Mouse (Mus musculus): ENCODE data around the gene Vcl. TPM values are rescaled to one million over a fixed set of nuclear protein-coding genes. Genes with fewer than 3 reads are reported as not detected.

The Vcl gene
- polyA plus RNA-seq, 1 experiment from 2014 or later: 108 TPM

DNA sequence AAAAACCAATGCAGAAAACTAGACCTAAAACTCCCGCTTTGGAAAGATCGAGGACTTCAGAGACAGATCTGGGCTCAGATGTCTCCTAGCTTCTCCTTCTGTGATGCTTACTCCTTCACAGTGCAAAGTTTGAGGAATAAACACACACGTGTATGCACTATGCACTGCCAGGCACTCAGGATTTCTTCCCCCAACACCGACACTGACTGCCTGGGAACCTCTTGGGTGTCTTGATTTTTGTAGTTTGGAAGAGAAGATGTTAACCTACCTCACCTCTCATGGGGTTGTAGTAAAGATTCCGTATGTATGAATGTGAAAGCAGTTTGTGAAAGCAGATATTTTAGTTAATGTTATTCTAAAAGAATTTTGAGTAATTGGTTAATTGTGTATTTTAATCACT is 88.7 kb downstream of the Vcl start:
- Histone ChIP-seq H3K4me1 (replicated peaks) (no peaks in the 10 kb centered on the region; the same call in 1 of the 2 replicates), H3K27me3 (replicated peaks) (no peaks in the 10 kb centered on the region), H3K27ac (ENCODE audit: poor library complexity, severe bottlenecking) (no peak overlapping the region), H3K9me3 (replicated peaks) (no peaks in the 10 kb centered on the region), H3K4me2 (no peak overlapping the region), H3K4me3 (no peak overlapping the region), H3K9ac (no peak overlapping the region), H3K36me3 (peaks cover 83% of the 10 kb centered on the region)
- WGBS: 86% methylated on average over 5 of the region's 5 CpGs
- no peak for ATAC-seq (ENCODE audit: insufficient number of reproducible peaks, low FRiP score)

DNA sequence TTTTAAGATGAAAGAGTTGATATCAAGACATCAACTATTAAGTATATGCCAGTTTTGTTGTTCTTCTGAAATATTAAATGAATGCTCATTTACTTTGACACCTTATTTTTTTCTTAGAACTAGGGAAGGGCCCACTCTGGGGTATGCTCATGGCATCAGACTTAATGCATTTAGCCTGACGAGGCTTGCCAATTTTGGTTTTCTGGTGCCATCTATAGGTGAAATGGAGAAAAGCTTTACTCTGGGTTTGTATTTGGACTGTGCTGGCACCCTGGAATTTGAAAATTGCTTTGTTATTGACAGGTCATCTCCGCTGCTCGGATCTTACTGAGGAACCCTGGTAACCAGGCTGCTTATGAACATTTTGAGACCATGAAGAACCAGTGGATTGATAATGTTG is 89.8 kb downstream of the Vcl start:
- 0 out of 2 replicates have a peak, but pooled peaks have one; percentile 36 for ATAC-seq (ENCODE audit: insufficient number of reproducible peaks, low FRiP score)

DNA sequence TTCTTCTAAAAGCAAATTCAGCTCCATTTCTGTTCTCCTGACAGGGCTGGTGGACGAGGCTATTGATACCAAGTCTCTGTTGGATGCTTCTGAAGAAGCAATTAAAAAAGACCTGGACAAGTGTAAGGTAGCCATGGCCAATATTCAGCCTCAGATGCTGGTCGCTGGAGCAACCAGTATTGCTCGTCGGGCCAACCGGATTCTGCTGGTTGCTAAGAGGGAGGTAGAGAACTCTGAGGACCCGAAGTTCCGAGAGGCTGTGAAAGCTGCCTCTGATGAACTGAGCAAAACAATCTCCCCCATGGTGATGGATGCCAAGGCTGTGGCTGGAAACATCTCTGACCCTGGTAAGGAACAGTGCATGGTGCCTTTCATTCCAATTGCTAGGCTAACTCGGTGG is 91.2 kb downstream of the Vcl start:
- WGBS: 90% methylated on average over 8 of the region's 8 CpGs
- Histone ChIP-seq H3K9me3 (replicated peaks) (no peaks in the 10 kb centered on the region), H3K4me1 (replicated peaks) (no peaks in the 10 kb centered on the region; the same call in 1 of the 2 replicates), H3K4me2 (no peak overlapping the region), H3K36me3 (peaks cover 85% of the 10 kb centered on the region), H3K9ac (no peak overlapping the region), H3K27me3 (replicated peaks) (no peaks in the 10 kb centered on the region), H3K27ac (ENCODE audit: poor library complexity, severe bottlenecking) (no peak overlapping the region), H3K4me3 (no peak overlapping the region)
- no peak for ATAC-seq (ENCODE audit: insufficient number of reproducible peaks, low FRiP score)

More for the DNA sequence above, 89.8 kb downstream of the Vcl start:
- 53% methylated on average over 3 of the region's 3 CpGs for whole genome bisulfite sequencing
- Histone ChIP-seq H3K4me2 (no peak overlapping the region), H3K9ac (no peak overlapping the region), H3K36me3 (peaks cover 81% of the 10 kb centered on the region), H3K27me3 (replicated peaks) (no peaks in the 10 kb centered on the region), H3K4me3 (no peak overlapping the region), H3K27ac (ENCODE audit: poor library complexity, severe bottlenecking) (no peak overlapping the region), H3K9me3 (replicated peaks) (no peaks in the 10 kb centered on the region), H3K4me1 (replicated peaks) (no peaks in the 10 kb centered on the region; the same call in 1 of the 2 replicates)

DNA sequence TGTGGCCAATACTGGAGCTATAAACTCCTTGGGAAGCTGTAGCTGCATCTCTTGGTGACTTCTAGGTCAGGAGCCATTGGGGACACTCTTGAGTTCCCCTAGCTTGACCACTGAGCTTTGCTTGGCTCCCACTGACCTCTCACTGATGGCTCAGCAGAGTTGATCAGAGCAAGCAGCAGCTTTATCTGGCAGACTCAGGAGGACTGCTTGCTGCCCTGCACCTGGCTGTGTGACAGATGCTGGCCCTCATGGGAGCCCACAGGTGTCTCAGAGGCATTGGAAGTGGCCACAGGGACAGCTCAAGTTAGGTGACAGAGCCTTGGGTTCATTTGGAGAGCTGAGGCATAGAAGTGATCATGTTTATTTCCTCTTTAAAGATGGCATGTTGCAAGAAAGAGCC is 98.3 kb downstream of the Vcl start:
- Histone ChIP-seq H3K4me1 (replicated peaks) (peaks cover 16% of the 10 kb centered on the region), H3K9me3 (replicated peaks) (no peaks in the 10 kb centered on the region), H3K27ac (ENCODE audit: poor library complexity, severe bottlenecking) (no peak overlapping the region), H3K36me3 (peaks cover 87% of the 10 kb centered on the region), H3K9ac (no peak overlapping the region), H3K4me2 (no peak overlapping the region), H3K4me3 (no peak overlapping the region), H3K27me3 (replicated peaks) (no peaks in the 10 kb centered on the region)
- ATAC-seq (ENCODE audit: insufficient number of reproducible peaks, low FRiP score): no peak

DNA sequence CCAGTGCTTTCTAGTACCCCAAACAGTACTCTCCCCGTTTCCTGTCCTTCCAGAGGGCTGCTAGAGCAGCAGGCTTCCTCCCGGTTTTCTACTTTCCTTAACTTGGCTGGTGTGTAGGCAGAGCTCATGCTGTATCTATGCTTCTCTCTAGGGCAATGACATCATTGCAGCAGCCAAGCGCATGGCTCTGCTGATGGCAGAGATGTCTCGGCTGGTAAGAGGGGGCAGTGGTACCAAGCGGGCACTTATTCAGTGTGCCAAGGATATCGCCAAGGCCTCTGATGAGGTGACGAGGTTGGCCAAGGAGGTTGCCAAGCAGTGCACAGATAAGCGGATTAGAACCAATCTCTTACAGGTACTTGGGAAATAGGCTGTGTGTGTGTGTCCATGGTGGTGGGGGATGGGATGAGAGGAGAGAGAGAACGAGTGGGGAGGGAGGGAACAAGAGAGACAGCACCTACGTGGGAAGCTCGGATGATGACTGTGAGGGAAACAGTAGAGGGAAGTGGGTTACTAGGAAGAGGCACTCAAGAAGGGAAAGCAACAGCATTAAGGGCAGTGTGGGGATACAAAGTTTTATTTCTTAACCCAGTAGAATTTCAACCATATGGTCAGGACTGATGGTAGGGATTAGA is 99.9 kb downstream of the Vcl start:
- peaks cover 80% of the 10 kb centered on the region for H3K36me3 ChIP-seq
- peaks cover 16% of the 10 kb centered on the region for H3K4me1 ChIP-seq (replicated peaks)
- ATAC-seq (ENCODE audit: insufficient number of reproducible peaks, low FRiP score): no peak
- H3K9ac ChIP-seq: no peak overlapping the region
- no peak overlapping the region for H3K27ac ChIP-seq (ENCODE audit: poor library complexity, severe bottlenecking)
- no peak overlapping the region for H3K4me2 ChIP-seq
- no peak overlapping the region for H3K4me3 ChIP-seq
- no peaks in the 10 kb centered on the region for H3K27me3 ChIP-seq (replicated peaks)
- WGBS: 64% methylated on average over 11 of the region's 11 CpGs
- H3K9me3 ChIP-seq (replicated peaks): no peaks in the 10 kb centered on the region

DNA sequence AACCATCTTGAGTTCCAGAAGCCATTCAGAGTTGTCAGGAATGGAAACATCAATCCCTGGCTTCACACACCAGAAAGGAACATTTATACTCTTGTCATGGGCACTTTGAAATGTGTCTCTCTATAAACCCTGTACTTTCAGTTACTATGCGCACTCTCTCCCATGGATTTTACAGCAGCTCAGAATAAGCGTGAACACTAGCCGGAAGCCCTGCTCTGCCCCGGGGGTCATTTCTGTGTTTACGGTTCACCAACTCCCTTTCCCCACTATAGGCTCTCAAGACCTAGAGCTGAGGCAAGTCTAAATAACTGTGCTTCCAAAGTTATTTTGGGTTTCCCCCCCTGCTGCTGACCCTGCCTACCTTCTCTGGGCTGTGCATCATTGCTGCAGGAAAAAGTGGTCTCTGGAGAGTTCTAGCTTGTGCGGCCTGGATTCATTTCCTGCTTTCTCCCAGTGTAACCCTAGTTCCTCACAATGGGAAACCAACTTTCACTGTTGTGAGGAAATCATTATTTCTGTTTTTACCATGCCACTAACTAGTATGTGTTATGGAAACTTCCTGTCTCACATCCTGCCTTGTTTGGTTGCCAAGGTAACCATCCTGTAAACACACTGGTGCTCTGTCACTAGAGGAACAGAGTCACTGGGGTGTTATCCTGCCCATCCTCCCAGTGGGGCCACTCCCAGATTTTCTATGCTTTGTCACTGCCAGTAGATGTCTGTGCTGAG is 102.7 kb downstream of the Vcl start:
- no peak overlapping the region for H3K9ac ChIP-seq
- H3K36me3 ChIP-seq: peaks cover 74% of the 10 kb centered on the region
- H3K9me3 ChIP-seq (replicated peaks): no peaks in the 10 kb centered on the region

DNA sequence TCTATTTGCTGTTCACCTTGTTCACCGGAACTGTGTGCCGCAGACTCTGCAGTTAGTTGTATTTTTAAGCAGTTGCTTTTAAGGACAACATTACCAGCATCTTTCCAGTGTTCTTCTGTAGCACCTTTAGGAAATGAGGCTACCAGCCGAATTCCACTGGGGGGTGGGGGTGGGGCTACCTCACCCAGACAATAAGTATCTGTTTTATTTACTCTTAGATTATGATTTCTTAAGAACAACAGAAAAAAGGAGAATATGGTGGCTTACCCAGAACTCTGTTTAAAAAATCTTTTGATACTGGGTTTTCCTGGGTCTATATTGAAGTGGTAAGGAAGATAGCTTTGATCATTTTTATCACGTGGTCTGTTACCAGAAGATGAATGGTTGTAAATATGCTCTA is 105.1 kb downstream of the Vcl start:
- H3K4me2 ChIP-seq: no peak overlapping the region
- H3K4me3 ChIP-seq: no peak overlapping the region
- peaks cover 72% of the 10 kb centered on the region for H3K36me3 ChIP-seq
- ATAC-seq (ENCODE audit: insufficient number of reproducible peaks, low FRiP score): no peak
- no peaks in the 10 kb centered on the region for H3K9me3 ChIP-seq (replicated peaks)
- H3K27ac ChIP-seq (ENCODE audit: poor library complexity, severe bottlenecking): no peak overlapping the region
- H3K9ac ChIP-seq: no peak overlapping the region
- H3K4me1 ChIP-seq (replicated peaks): peaks cover 8% of the 10 kb centered on the region
- no peaks in the 10 kb centered on the region for H3K27me3 ChIP-seq (replicated peaks)
- WGBS: 89% methylated on average over 4 of the region's 4 CpGs

More for the DNA sequence above, 102.7 kb downstream of the Vcl start:
- WGBS: 70% methylated on average over 6 of the region's 6 CpGs
- Histone ChIP-seq H3K4me1 (replicated peaks) (peaks cover 16% of the 10 kb centered on the region), H3K4me2 (no peak overlapping the region), H3K27me3 (replicated peaks) (no peaks in the 10 kb centered on the region), H3K27ac (ENCODE audit: poor library complexity, severe bottlenecking) (peak overlapping the region; percentile 41), H3K4me3 (no peak overlapping the region)
- peak; percentile 74 for ATAC-seq (ENCODE audit: insufficient number of reproducible peaks, low FRiP score)

DNA sequence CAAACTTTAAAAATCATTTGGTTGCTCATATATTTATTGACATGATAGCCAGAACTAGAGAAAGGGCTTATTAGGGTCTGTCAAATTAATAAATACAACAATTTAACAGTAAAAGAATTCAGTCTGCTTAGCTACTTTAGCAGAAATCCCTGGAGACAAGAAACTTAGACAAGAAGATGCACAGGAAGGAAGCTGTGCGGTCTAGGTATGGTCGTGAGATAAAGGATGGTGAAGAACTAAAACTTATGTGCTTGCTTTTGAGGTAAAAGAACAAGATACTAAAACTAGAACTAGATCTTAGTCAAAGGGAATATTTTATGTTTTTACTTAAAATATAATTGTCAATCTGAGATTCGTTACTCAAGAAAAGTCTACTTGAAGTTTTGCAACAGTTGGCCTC is 105.6 kb downstream of the Vcl start:
- Histone ChIP-seq H3K9ac (no peak overlapping the region), H3K36me3 (peaks cover 72% of the 10 kb centered on the region), H3K27ac (ENCODE audit: poor library complexity, severe bottlenecking) (no peak overlapping the region), H3K4me2 (no peak overlapping the region), H3K27me3 (replicated peaks) (no peaks in the 10 kb centered on the region), H3K9me3 (replicated peaks) (no peaks in the 10 kb centered on the region), H3K4me3 (no peak overlapping the region), H3K4me1 (replicated peaks) (peaks cover 13% of the 10 kb centered on the region)
- WGBS: 85% methylated on average over 3 of the region's 3 CpGs
- no peak for ATAC-seq (ENCODE audit: insufficient number of reproducible peaks, low FRiP score)

DNA sequence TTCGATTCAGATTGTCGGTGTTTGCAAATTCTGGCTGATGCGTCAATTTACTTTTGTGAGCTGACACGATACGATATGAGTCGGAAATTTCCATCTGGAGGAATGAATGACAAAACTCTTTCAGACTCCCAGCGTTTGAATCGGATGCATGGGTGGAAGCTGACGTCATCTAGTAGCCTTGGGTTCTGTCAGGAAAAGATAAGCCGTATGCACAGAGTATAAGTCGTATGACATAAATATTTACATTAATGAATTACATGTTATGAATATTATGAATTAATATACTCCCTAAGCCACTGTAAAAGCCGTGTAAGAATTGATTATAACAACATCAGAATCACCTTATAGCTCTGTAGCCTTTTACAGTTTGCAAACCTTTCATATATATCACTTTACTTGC is 109.9 kb downstream of the Vcl start:
- 68% methylated on average over 12 of the region's 12 CpGs for WGBS
- Histone ChIP-seq H3K27me3 (replicated peaks) (no peaks in the 10 kb centered on the region), H3K4me2 (no peak overlapping the region), H3K9me3 (replicated peaks) (no peaks in the 10 kb centered on the region), H3K9ac (no peak overlapping the region), H3K36me3 (peaks cover 43% of the 10 kb centered on the region), H3K4me3 (no peak overlapping the region), H3K27ac (ENCODE audit: poor library complexity, severe bottlenecking) (no peak overlapping the region), H3K4me1 (replicated peaks) (peaks cover 11% of the 10 kb centered on the region; the same call in 1 of the 2 replicates)
- ATAC-seq (ENCODE audit: insufficient number of reproducible peaks, low FRiP score): no peak

DNA sequence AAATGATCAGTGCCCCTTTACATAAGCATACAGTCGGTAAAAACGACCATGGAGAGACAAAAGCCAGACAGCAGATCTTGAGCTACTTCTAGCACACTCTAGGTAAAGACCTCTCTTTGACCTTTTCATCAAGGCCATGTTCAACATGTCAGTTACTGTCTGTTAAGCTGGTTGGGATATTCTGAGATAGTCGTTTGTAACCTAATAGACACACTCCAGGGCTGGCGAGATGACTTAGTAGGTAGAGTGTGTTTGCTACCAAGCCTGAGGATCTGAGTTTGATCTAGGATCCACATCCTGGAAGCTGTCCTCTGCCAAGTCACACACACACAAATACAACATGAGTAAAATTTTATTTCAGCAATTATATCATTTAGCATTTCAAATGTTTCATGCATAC is 110.4 kb downstream of the Vcl start:
- peaks cover 42% of the 10 kb centered on the region for H3K36me3 ChIP-seq
- no peak overlapping the region for H3K27ac ChIP-seq (ENCODE audit: poor library complexity, severe bottlenecking)
- ATAC-seq (ENCODE audit: insufficient number of reproducible peaks, low FRiP score): no peak
- peaks cover 11% of the 10 kb centered on the region; the same call in 1 of the 2 replicates for H3K4me1 ChIP-seq (replicated peaks)
- no peak overlapping the region for H3K4me2 ChIP-seq
- no peaks in the 10 kb centered on the region for H3K27me3 ChIP-seq (replicated peaks)
- no peak overlapping the region for H3K9ac ChIP-seq
- H3K9me3 ChIP-seq (replicated peaks): no peaks in the 10 kb centered on the region
- H3K4me3 ChIP-seq: no peak overlapping the region
- WGBS: 45% methylated on average over 4 of the region's 4 CpGs

DNA sequence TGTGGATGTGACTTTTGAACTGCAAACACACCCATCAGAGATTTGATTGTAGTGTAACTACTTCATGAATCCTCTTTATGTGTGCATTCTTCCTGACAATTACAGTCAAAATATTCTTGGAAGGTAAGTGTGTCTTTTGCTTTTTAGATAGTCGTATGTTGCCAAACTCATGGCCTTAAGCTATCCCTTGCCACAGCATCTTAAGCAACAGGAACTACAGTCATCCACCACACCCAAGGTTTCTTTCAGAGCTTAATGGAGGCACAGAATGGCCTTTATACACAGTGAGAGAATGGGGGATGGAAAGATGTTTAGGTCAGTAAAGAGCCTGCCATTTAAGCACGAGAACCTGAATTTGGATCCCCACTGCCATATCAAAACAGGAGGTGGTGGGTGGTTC is 118.6 kb downstream of the Vcl start:
- WGBS: 73% methylated on average over 2 of the region's 2 CpGs
- Histone ChIP-seq H3K4me3 (no peak overlapping the region), H3K27ac (ENCODE audit: poor library complexity, severe bottlenecking) (no peak overlapping the region), H3K27me3 (replicated peaks) (no peaks in the 10 kb centered on the region), H3K4me1 (replicated peaks) (peaks cover 19% of the 10 kb centered on the region), H3K9me3 (replicated peaks) (no peaks in the 10 kb centered on the region), H3K36me3 (peaks cover 7% of the 10 kb centered on the region), H3K9ac (no peak overlapping the region), H3K4me2 (no peak overlapping the region)
- ATAC-seq (ENCODE audit: insufficient number of reproducible peaks, low FRiP score): no peak
